Mouse (Mus musculus): ENCODE measurements around the gene Krtcap2. TPM values are rescaled to one million over a fixed set of nuclear protein-coding genes. Genes with fewer than 3 reads are reported as not detected.
A peak's percentile ranks its signal among the peaks of the same experiment; 100 is the strongest.
"Not testable (repeated sequence)": the region's sequence is repeated elsewhere in the genome, so short reads cannot be mapped to it uniquely, and the experiment has no call there.

Gene Krtcap2
- polyA plus RNA-seq, 1 experiment from 2014 or later = 262 TPM

DNA sequence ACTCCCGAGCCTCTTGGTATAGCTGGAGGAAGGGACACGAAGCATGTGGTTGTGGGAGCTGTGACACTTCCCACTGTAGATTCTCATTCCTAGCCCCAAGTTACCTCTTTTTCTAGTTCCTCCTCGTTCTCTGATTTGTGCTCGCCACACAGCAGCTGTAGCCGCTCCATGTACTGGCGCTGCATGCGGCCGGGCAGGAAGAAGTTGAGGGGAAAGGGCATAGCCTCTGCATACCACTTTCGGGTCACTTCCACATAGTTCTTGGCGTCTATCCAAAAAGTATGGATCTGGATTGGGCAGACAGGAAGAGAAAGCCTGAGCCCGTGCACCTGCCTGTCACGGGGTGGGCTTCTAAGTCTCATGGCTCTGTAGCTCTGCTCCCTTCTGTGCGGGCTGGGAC, 35.6 kb upstream of the Krtcap2 start:
- Histone ChIP-seq H3K4me3 (no peak overlapping the region), H3K4me2 (no peak overlapping the region), H3K27me3 (replicated peaks) (no peaks in the 10 kb centered on the region), H3K4me1 (replicated peaks) (peaks cover 19% of the 10 kb centered on the region), H3K36me3 (peaks cover 63% of the 10 kb centered on the region), H3K9me3 (replicated peaks) (no peaks in the 10 kb centered on the region), H3K27ac (ENCODE audit: poor library complexity, severe bottlenecking) (peak overlapping the region; percentile 50), H3K9ac (no peak overlapping the region)
- ATAC-seq (ENCODE audit: insufficient number of reproducible peaks, low FRiP score) = no peak
- WGBS = 78% methylated on average over 13 of the region's 13 CpGs

DNA sequence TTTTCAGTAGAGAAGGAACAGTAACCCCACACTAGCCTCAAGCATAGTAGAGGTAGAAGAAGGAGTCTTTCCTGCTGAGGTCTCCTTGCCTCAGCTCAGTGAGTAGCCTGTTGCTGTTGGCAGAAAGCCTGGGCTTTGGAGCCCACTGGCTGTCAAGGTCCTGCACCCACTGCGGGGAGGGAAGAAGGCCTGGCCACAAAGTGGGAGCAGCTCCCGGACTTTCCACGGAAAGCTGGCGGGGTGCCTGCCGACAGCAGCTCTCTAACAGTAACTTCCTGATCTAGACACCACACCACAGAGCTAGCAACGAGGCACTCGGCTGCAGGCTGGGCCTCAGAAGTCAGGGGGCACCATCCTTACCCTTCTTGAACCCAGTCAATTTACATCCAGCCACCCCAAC, 35.0 kb upstream of the Krtcap2 start:
- Histone ChIP-seq H3K36me3 (peaks cover 57% of the 10 kb centered on the region), H3K4me3 (no peak overlapping the region), H3K27me3 (replicated peaks) (no peaks in the 10 kb centered on the region), H3K4me2 (no peak overlapping the region), H3K27ac (ENCODE audit: poor library complexity, severe bottlenecking) (peak overlapping the region; percentile 50), H3K9ac (no peak overlapping the region), H3K4me1 (replicated peaks) (peaks cover 25% of the 10 kb centered on the region), H3K9me3 (replicated peaks) (no peaks in the 10 kb centered on the region)
- 66% methylated on average over 7 of the region's 7 CpGs for WGBS
- ATAC-seq (ENCODE audit: insufficient number of reproducible peaks, low FRiP score) = no peak

DNA sequence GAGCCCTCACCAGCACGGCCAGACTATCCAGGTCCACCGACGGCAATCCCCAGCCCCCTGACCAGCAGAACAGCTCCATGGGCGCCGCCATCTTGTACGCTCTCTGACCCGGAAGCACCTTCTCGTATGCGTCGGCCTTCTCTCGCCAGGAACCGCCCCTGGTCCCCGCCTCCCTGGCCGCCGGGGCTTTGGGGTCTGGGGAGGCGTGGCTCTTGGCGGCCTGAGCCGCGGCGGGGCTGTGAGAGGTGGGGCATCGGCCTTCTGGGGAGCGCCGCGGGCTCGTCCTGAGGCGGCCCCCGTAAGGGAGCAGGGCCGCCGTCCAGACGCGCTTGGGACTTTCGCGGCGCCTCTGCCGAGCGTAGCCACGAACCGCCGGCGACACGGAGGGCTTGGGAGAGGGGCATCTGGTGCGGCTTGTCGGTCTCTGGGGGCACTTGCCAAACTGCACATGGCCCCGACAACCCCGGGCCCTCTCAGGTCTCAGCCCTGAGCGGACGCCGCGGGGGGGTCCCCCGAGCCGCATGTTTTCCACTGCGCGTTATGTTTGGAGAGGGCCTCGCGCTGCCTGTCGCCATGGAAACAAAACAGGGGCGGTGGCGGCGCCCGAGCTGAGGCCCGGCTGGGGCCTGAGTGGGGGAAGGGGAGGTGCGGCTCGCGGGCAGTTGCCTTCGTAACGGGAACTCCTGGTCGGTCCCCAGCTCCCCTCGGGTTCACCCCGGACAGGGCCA, 31.8 kb upstream of the Krtcap2 start:
- Histone ChIP-seq H3K27me3 (replicated peaks) (no peaks in the 10 kb centered on the region), H3K4me3 (peak overlapping the region; percentile 66), H3K36me3 (peaks cover 25% of the 10 kb centered on the region), H3K9me3 (replicated peaks) (no peaks in the 10 kb centered on the region), H3K27ac (ENCODE audit: poor library complexity, severe bottlenecking) (peak overlapping the region; percentile 99), H3K4me1 (replicated peaks) (peaks cover 29% of the 10 kb centered on the region), H3K9ac (peak overlapping the region; percentile 88), H3K4me2 (peak overlapping the region; percentile 78)
- 0% methylated on average over 69 of the region's 69 CpGs for WGBS
- ATAC-seq (ENCODE audit: insufficient number of reproducible peaks, low FRiP score) = peak; percentile 94

DNA sequence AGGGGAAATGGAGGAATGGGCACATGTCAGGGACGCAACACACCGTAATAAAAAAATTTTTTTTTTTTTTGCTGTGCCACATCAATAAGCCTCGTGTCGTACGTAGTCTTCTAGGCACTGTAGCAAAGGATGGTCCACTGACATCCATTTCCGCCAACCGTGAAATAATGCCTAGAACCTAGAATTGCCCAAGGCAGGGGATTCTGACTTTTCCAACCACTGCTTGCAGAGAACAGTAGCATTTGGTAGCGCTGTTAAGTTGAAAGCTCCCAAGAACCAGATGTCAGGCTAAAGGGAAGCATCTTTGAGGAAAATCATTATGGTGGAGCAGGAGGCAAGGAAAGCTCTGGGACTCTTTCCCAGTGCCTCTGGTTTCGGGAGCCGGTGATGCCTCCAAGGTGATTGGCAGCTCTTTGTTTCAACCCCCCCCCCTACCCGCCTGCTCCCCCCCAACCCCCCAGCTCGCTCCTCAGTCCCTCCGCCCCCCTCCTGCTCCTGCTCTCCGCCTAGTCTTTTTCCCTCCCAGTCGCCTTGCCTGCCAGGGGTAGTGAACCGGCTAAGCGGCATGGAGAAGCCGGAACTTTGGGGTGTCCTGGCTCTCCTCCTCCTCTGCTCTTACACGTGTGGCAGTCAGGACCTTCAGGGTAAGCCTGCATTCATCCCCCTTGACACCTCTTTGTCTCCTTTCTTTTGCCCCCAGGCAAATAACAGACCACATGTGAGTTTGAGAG, 30.9 kb upstream of the Krtcap2 start, which contains the start of gene Thbs3:
Gene Thbs3 (plus strand): TSS at position 500 of the 731 bp plus-strand sequence.
- peak within 1 kb of the TSS; percentile 66 for H3K4me3 ChIP-seq
- H3K9ac ChIP-seq = peak within 1 kb of the TSS; percentile 88
- peak within 1 kb of the TSS; percentile 99 for H3K27ac ChIP-seq (ENCODE audit: poor library complexity, severe bottlenecking)
- H3K9me3 ChIP-seq (replicated peaks) = no peaks in the 10 kb centered on the region
- H3K27me3 ChIP-seq (replicated peaks) = no peaks in the 10 kb centered on the region
- H3K4me1 ChIP-seq (replicated peaks) = peaks cover 37% of the 10 kb centered on the region
- WGBS = 1% methylated on average over 19 of the region's 19 CpGs
- no peak for ATAC-seq (ENCODE audit: insufficient number of reproducible peaks, low FRiP score)
- H3K4me2 ChIP-seq = peak within 1 kb of the TSS; percentile 78
- H3K36me3 ChIP-seq = peaks cover 16% of the 10 kb centered on the region

DNA sequence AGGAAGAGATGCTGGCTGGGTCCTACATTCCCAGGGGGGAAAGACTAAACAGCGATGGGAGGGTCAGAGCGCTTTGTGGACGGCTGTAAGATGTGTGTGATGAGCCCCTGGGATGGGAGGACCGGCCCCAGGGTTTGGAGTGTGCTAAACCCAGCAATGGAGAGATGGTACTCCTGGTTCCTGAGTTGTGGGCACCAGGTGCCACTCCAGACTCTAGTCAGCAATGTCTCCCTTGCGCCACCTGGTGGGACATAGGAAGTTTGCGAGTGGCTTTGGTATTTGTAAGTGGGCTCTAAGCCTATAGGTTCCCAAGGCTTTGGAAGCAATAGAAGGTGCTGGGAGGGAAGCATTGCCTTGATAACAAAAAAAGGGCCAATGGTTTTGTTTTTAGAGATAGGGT, 29.9 kb upstream of the Krtcap2 start:
- H3K4me3 ChIP-seq = peak overlapping the region; percentile 66
- 0% methylated on average over 6 of the region's 6 CpGs for WGBS
- H3K27me3 ChIP-seq (replicated peaks) = no peaks in the 10 kb centered on the region
- peak overlapping the region; percentile 78 for H3K4me2 ChIP-seq
- H3K4me1 ChIP-seq (replicated peaks) = peaks cover 38% of the 10 kb centered on the region
- H3K9ac ChIP-seq = peak overlapping the region; percentile 88; the same call in 1 of the 2 replicates
- H3K27ac ChIP-seq (ENCODE audit: poor library complexity, severe bottlenecking) = 0 out of 2 replicates have a peak overlapping the region, but pooled peaks have one; percentile 99
- H3K36me3 ChIP-seq = peaks cover 7% of the 10 kb centered on the region
- 0 out of 2 replicates have a peak, but pooled peaks have one; percentile 13 for ATAC-seq (ENCODE audit: insufficient number of reproducible peaks, low FRiP score)
- H3K9me3 ChIP-seq (replicated peaks) = no peaks in the 10 kb centered on the region

DNA sequence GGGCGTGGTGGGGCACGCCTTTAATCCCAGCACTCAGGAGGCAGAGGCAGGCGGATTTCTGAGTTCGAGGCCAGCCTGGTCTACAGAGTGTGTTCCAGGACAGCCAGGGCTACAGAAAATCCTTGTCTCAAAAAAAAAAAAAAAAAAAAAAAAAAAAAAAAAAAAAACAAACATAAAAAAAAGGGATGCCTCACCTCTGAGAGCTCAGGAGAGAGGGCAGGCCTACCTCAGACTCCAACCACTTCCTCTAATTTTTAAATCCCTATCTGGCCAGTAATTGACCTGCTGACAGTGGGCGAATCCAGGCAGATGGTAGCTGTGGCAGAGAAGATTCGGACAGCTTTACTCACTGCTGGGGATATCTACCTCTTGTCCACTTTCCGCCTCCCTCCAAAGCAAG, 29.4 kb upstream of the Krtcap2 start:
- H3K36me3 ChIP-seq; ATAC-seq (ENCODE audit: insufficient number of reproducible peaks, low FRiP score); H3K9ac ChIP-seq; H3K4me2 ChIP-seq; H3K27ac ChIP-seq (ENCODE audit: poor library complexity, severe bottlenecking); H3K4me3 ChIP-seq; H3K27me3 ChIP-seq (replicated peaks); H3K9me3 ChIP-seq (replicated peaks): not testable (repeated sequence)
- 70% methylated on average over 7 of the region's 7 CpGs for WGBS
- peaks cover 34% of the 10 kb centered on the region for H3K4me1 ChIP-seq (replicated peaks)

DNA sequence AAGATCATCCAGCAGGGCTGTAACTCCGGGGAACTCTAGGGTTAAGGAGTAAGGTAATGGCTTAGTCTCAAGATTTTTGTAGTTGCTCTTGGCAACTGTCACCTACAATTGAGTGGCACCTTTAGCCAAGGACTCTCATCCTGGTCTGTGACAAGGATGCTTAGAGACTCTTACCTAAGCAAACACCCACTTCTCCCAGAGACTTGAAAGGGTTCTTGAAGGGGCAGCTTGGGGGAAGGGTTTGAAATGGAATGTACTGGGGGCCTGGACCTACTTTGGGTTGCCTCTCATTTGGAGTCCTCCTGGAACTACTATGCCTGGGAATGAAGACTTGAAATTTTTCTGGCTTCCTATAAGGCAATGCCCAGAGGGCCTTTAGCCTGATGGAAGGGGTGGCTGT, 27.5 kb upstream of the Krtcap2 start:
- no peaks in the 10 kb centered on the region for H3K9me3 ChIP-seq (replicated peaks)
- peaks cover 27% of the 10 kb centered on the region for H3K4me1 ChIP-seq (replicated peaks)
- H3K4me3 ChIP-seq = no peak overlapping the region
- no peak overlapping the region for H3K9ac ChIP-seq
- H3K27ac ChIP-seq (ENCODE audit: poor library complexity, severe bottlenecking) = no peak overlapping the region
- H3K4me2 ChIP-seq = no peak overlapping the region
- WGBS = 78% methylated on average over 1 of the region's 1 CpGs
- H3K27me3 ChIP-seq (replicated peaks) = no peaks in the 10 kb centered on the region
- 0 out of 2 replicates have a peak, but pooled peaks cover 6% of the 10 kb centered on the region for H3K36me3 ChIP-seq
- no peak for ATAC-seq (ENCODE audit: insufficient number of reproducible peaks, low FRiP score)

DNA sequence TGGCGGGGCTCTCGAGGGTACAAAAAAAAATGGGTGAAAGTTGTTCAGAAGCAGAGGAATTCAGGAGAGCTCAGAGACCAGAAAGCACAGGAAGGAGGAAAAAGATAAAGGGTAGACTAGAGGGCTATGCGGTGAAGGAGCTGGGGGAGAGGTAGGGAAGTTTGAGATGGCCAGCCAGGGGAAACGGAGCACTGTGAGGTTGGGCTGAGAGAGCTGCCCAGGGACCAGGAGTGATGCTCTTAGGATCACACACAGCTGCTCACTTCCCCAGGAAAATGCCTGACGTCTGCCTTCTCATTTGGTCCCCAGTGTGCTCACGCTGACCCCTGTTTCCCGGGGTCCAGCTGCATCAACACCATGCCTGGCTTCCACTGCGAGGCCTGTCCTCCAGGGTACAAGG, 26.2 kb upstream of the Krtcap2 start:
- Histone ChIP-seq H3K4me1 (replicated peaks) (peaks cover 25% of the 10 kb centered on the region), H3K27ac (ENCODE audit: poor library complexity, severe bottlenecking) (peak overlapping the region; percentile 22; the same call in 1 of the 2 replicates), H3K4me2 (no peak overlapping the region), H3K27me3 (replicated peaks) (0 out of 2 replicates have a peak, but pooled peaks cover 3% of the 10 kb centered on the region), H3K9ac (peak overlapping the region; percentile 16; the same call in 1 of the 2 replicates), H3K36me3 (0 out of 2 replicates have a peak, but pooled peaks cover 6% of the 10 kb centered on the region), H3K9me3 (replicated peaks) (no peaks in the 10 kb centered on the region), H3K4me3 (no peak overlapping the region)
- no peak for ATAC-seq (ENCODE audit: insufficient number of reproducible peaks, low FRiP score)
- 18% methylated on average over 8 of the region's 8 CpGs for WGBS

DNA sequence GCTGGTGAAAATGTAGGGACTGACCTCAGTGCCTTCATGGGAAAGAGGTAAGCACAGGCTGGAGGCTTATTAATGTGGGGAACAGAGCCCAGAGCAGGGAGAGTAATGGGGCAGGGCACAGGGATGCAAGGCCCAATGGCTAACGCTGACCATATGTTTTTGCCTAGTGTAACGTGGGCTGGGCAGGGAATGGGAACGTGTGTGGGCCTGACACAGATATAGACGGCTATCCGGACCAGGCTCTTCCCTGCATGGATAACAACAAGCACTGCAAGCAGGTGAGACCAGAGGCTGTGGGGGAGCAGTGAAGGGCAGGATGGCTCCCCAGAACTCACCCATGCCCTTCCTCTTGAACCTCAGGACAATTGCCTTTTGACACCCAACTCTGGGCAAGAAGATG, 24.6 kb upstream of the Krtcap2 start:
- H3K4me2 ChIP-seq = no peak overlapping the region
- peaks cover 15% of the 10 kb centered on the region for H3K4me1 ChIP-seq (replicated peaks)
- no peak for ATAC-seq (ENCODE audit: insufficient number of reproducible peaks, low FRiP score)
- no peak overlapping the region for H3K27ac ChIP-seq (ENCODE audit: poor library complexity, severe bottlenecking)
- peaks cover 19% of the 10 kb centered on the region for H3K27me3 ChIP-seq (replicated peaks)
- no peak overlapping the region for H3K4me3 ChIP-seq
- 0 out of 2 replicates have a peak, but pooled peaks cover 6% of the 10 kb centered on the region for H3K36me3 ChIP-seq
- WGBS = 87% methylated on average over 5 of the region's 5 CpGs
- H3K9me3 ChIP-seq (replicated peaks) = no peaks in the 10 kb centered on the region
- H3K9ac ChIP-seq = no peak overlapping the region

DNA sequence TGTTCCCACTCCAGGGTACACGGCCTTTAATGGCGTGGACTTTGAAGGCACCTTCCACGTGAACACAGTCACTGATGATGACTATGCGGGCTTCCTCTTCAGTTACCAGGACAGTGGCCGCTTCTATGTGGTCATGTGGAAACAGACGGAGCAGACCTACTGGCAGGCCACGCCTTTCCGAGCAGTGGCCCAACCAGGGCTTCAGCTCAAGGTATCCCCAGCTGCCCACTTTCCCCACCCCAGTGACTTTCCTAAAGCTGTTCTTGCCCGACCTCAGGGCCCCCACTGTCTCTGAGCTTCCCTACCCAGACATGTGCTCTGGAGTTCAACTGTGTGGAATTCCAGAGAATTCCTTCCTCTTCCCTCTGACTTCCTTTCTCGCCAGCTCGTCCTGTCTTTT, 21.0 kb upstream of the Krtcap2 start:
- H3K9me3 ChIP-seq (replicated peaks) = no peaks in the 10 kb centered on the region
- H3K4me1 ChIP-seq (replicated peaks) = peaks cover 26% of the 10 kb centered on the region
- peaks cover 33% of the 10 kb centered on the region for H3K27me3 ChIP-seq (replicated peaks)
- H3K27ac ChIP-seq (ENCODE audit: poor library complexity, severe bottlenecking) = no peak overlapping the region
- ATAC-seq (ENCODE audit: insufficient number of reproducible peaks, low FRiP score) = no peak
- 0 out of 2 replicates have a peak, but pooled peaks cover 6% of the 10 kb centered on the region for H3K36me3 ChIP-seq
- H3K4me2 ChIP-seq = no peak overlapping the region
- 72% methylated on average over 11 of the region's 11 CpGs for WGBS
- no peak overlapping the region for H3K4me3 ChIP-seq
- no peak overlapping the region for H3K9ac ChIP-seq

DNA sequence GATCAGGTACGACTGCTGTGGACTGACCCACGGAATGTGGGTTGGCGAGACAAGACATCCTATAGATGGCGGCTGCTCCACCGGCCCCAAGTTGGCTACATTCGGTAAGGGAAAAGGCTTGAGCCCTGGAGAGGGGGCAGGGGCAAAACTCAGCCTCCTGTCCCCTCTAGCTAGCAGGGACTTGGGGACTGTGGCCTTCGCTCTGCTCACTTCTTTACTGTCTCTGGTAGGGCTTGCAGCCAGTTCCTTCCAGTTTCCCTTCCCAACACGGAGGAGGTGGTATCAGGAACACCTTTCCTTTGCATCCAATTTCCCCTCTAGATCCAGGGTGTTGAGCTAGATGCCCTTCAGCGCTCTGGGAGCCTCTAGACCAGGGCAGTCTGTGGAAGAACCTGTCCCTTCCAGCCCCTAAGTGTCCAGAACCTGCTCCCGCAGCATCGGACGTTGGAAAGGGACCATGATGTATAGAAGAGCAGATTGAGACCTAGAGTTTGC, 20.4 kb upstream of the Krtcap2 start:
- Histone ChIP-seq H3K4me1 (replicated peaks) (peaks cover 24% of the 10 kb centered on the region), H3K27me3 (replicated peaks) (peaks cover 38% of the 10 kb centered on the region), H3K36me3 (0 out of 2 replicates have a peak, but pooled peaks cover 6% of the 10 kb centered on the region), H3K9ac (no peak overlapping the region), H3K9me3 (replicated peaks) (no peaks in the 10 kb centered on the region), H3K4me2 (no peak overlapping the region), H3K27ac (ENCODE audit: poor library complexity, severe bottlenecking) (no peak overlapping the region), H3K4me3 (no peak overlapping the region)
- ATAC-seq (ENCODE audit: insufficient number of reproducible peaks, low FRiP score) = no peak
- 63% methylated on average over 12 of the region's 12 CpGs for WGBS

All from heart, embryonic 12.5 days (tissue).